ENCODE assay signal across 22 mouse cellular contexts in genomic region chr1:170829344-170829743, GRCm38 (mm10). TPM values are rescaled to one million over a fixed set of nuclear protein-coding genes. Genes with fewer than 3 reads are reported as not detected.
"Had no signal": no experiment of that assay in that cellular context is flagged by ENCODE, and none has a peak within 500 bp of the region (broad histone marks: within the 10 kb centered on the region; RNA-seq: fewer than 3 reads in every experiment).

No protein-coding gene starts in this region.

- H3K27me3 ChIP-seq: limb, embryonic 13.5 days; liver, embryonic 12.5 days; liver, embryonic 15.5 days; midbrain, embryonic 12.5 days; midbrain, embryonic 15.5 days; neural tube, embryonic 12.5 days; neural tube, embryonic 15.5 days; stomach, embryonic 15.5 days had no signal

- H3K36me3 ChIP-seq: midbrain, embryonic 15.5 days; stomach, embryonic 15.5 days had no signal

- ATAC-seq: intestine, postnatal 0 days; liver, embryonic 12.5 days; midbrain, embryonic 15.5 days had no signal

- H3K9me3 ChIP-seq: limb, embryonic 10.5 days; liver, embryonic 12.5 days; liver, embryonic 15.5 days; midbrain, embryonic 12.5 days; midbrain, embryonic 15.5 days; neural tube, embryonic 12.5 days; neural tube, embryonic 15.5 days; stomach, embryonic 15.5 days had no signal

- H3K9ac ChIP-seq: limb, embryonic 13.5 days; liver, embryonic 12.5 days; liver, embryonic 15.5 days; lung, embryonic 14.5 days; midbrain, embryonic 12.5 days; midbrain, embryonic 15.5 days; neural tube, embryonic 12.5 days; neural tube, embryonic 15.5 days; stomach, embryonic 15.5 days had no signal

- H3K4me1 ChIP-seq: limb, embryonic 10.5 days; limb, embryonic 13.5 days; liver, embryonic 15.5 days; midbrain, embryonic 12.5 days; midbrain, embryonic 15.5 days; neural tube, embryonic 12.5 days; neural tube, embryonic 15.5 days; stomach, embryonic 15.5 days had no signal

- DNase-seq: kidney, adult 2 months; kidney, postnatal 25 days; layer of hippocampus, adult 9-11 months; liver; lung, embryonic 14.5 days; right cerebral cortex, adult 18-20 months; right cerebral cortex, postnatal 14 days; right cerebral cortex, postnatal 4 days; thymus, postnatal 25 days had no signal

- H3K27ac ChIP-seq: kidney, postnatal 0 days; layer of hippocampus, adult 2 months; limb, embryonic 10.5 days; limb, embryonic 13.5 days; liver, embryonic 12.5 days; liver, embryonic 15.5 days; midbrain, embryonic 12.5 days; midbrain, embryonic 15.5 days; neural tube, embryonic 12.5 days; neural tube, embryonic 15.5 days; stomach, embryonic 15.5 days had no signal

- H3K4me2 ChIP-seq: limb, embryonic 13.5 days; liver, embryonic 12.5 days; liver, embryonic 15.5 days; lung, embryonic 14.5 days; midbrain, embryonic 12.5 days; midbrain, embryonic 15.5 days; neural tube, embryonic 12.5 days; neural tube, embryonic 15.5 days; stomach, embryonic 15.5 days had no signal

- H3K4me3 ChIP-seq: layer of hippocampus, adult 2 months; limb, embryonic 10.5 days; limb, embryonic 13.5 days; liver, embryonic 12.5 days; liver, embryonic 15.5 days; midbrain, embryonic 12.5 days; midbrain, embryonic 15.5 days; neural tube, embryonic 12.5 days; neural tube, embryonic 15.5 days; stomach, embryonic 15.5 days had no signal

RNA-seq across cellular contexts. Expression of gene Gm26620, which starts 55.5 kb away (rescaled TPM):
- polyA plus RNA-seq: kidney, embryonic 14.5 days; lung, embryonic 14.5 days; midbrain, embryonic 12.5 days had no signal
